Mouse (Mus musculus) stomach, embryonic 14.5 days (tissue): ENCODE results near the gene Foxa1. TPM values are rescaled to one million over a fixed set of nuclear protein-coding genes. Genes with fewer than 3 reads are reported as not detected.

Experiments used
- polyA plus RNA-seq: library from polyadenylated mRNA; unstranded; fragments of >200 nt; fragmentation: Nextera tagmentation; extraction: Ambion mirVana; gene quantifications from 2 replicates; pipeline ENCODE4 v1.2.1, GENCODE M21; 2014

Gene Foxa1
- polyA plus RNA-seq, 1 experiment from 2014 or later = 19.6 TPM

Other genes starting within 250 kb of the Foxa1 start
- 9.0 and 11.4 TPM in 2 replicates for gene Ttc6, start 17.2 kb upstream of the Foxa1 start, polyA plus RNA-seq